Mouse (Mus musculus) CH12.LX (cell line): ENCODE measurements around the gene Sema3g.

Experiments used
- BHLHE40 ChIP-seq: IDR thresholded peaks from 2 replicates; pipeline ENCODE4 v1.6.1; 2011; ENCODE audit warnings: mild to moderate bottlenecking, low read depth, low read length, improper control_type of control experiment
- EP300 ChIP-seq: IDR thresholded peaks from 2 replicates; pipeline ENCODE4 v1.6.1; 2011; ENCODE audit warnings: low read length, improper control_type of control experiment
- KAT2A ChIP-seq: IDR thresholded peaks from 2 replicates; pipeline ENCODE4 v1.6.1; 2012; ENCODE audit warnings: low read length, improper control_type of control experiment, inconsistent platforms; ENCODE audit not compliant: insufficient replicate concordance
- MAZ ChIP-seq: IDR thresholded peaks from 2 replicates; pipeline ENCODE4 v1.6.1; 2012; ENCODE audit warnings: low read depth, mild to moderate bottlenecking, inconsistent platforms, low read length, improper control_type of control experiment, moderate library complexity
- NRF1 ChIP-seq: IDR thresholded peaks from 2 replicates; pipeline ENCODE4 v1.6.1; 2014; ENCODE audit warnings: low read depth, mild to moderate bottlenecking, inconsistent platforms, low read length, improper control_type of control experiment, moderate library complexity
- POLR2A ChIP-seq: IDR thresholded peaks from 2 replicates; pipeline ENCODE4 v1.6.1; 2011; ENCODE audit warnings: low read depth, mild to moderate bottlenecking, improper control_type of control experiment, low read length
- POLR2AphosphoS2 ChIP-seq: IDR thresholded peaks from 2 replicates; pipeline ENCODE4 v1.6.1; 2011; ENCODE audit warnings: low read depth, low read length, improper control_type of control experiment
- ZNF384 ChIP-seq: IDR thresholded peaks from 2 replicates; pipeline ENCODE4 v1.6.1; 2012; ENCODE audit warnings: low read depth, low read length, improper control_type of control experiment, inconsistent platforms

DNA sequence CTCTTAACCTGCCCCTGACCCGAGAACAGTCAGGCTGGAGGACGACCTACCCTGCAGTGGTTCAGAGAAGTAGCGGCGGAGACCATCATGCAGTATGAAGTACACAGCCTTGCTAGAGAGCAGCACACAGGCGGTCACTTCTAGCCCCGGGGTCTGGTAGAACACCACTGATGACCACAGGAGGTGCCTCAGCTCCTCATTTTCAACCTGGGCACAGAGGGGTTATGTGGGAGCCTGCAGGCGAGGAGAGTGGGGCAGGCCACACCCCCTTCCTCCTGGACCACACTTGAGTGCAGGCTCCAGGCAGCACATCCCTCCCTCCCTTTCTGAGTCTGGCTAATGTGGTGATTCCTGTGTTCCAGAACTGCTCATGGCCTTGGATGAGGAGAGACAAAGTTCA lies 44.1 kb upstream of the Sema3g start:
- TF ChIP-seq POLR2A (no peak), BHLHE40 (no peak), NRF1 (no peak), ZNF384 (no peak), KAT2A (no peak), EP300 (no peak), MAZ (no peak), POLR2AphosphoS2 (no peak)
